Mouse (Mus musculus) liver, embryonic 13.5 days (tissue): Measurements from ENCODE around the gene Rsl24d1. TPM values are rescaled to one million over a fixed set of nuclear protein-coding genes. Genes with fewer than 3 reads are reported as not detected.
A peak's percentile ranks its signal among the peaks of the same experiment; 100 is the strongest.
"Not testable (repeated sequence)": the region's sequence is repeated elsewhere in the genome, so short reads cannot be mapped to it uniquely, and the experiment has no call there.

Experiments used
- ATAC-seq: fragments of 200-750 bp; cut with Nextera tagmentation; 2 replicates; pipeline ENCODE4 v1.8.0; 2017; ENCODE audit warnings: low read depth, mild to moderate bottlenecking, moderate number of reproducible peaks, moderate library complexity
- DNase-seq: peaks from one replicate; pipeline ENCODE4 v3.0.0; 2022
- H3K27ac ChIP-seq: fragments of 300-500 bp; sonication (generic); 2 replicates; pipeline ENCODE4 v1.5.1; 2015; ENCODE audit warnings: moderate library complexity, mild to moderate bottlenecking, inconsistent platforms
- H3K27me3 ChIP-seq: fragments of 300-500 bp; sonication (generic); 2 replicates; pipeline ENCODE4 v1.6.1; 2015; ENCODE audit warnings: mild to moderate bottlenecking, inconsistent platforms
- H3K36me3 ChIP-seq: fragments of 300-500 bp; sonication (generic); 2 replicates; pipeline ENCODE4 v1.6.1; 2015; ENCODE audit warnings: mild to moderate bottlenecking, inconsistent platforms
- H3K4me1 ChIP-seq: fragments of 300-500 bp; sonication (generic); replicated peaks from 2 replicates; pipeline ENCODE4 v1.6.1; 2015; ENCODE audit warnings: inconsistent platforms
- H3K4me2 ChIP-seq: fragments of 300-500 bp; sonication (generic); 2 replicates; pipeline ENCODE4 v1.6.1; 2015; ENCODE audit warnings: inconsistent platforms, mild to moderate bottlenecking, moderate library complexity
- H3K4me3 ChIP-seq: fragments of 300-500 bp; sonication (generic); replicated peaks from 2 replicates; pipeline ENCODE4 v1.5.1; 2015; ENCODE audit warnings: mild to moderate bottlenecking, inconsistent platforms
- H3K9ac ChIP-seq: fragments of 300-500 bp; sonication (generic); 2 replicates; pipeline ENCODE4 v1.6.1; 2015; ENCODE audit warnings: mild to moderate bottlenecking, inconsistent platforms
- H3K9me3 ChIP-seq: fragments of 300-500 bp; sonication (generic); replicated peaks from 2 replicates; pipeline ENCODE4 v1.6.1; 2016; ENCODE audit warnings: inconsistent platforms
- WGBS: fragments of 180-500 bp; shearing (Covaris S2); methylation state at CpG from one replicate; pipeline ENCODE4 v1.1.7; 2015; ENCODE audit not compliant: insufficient replicate concordance; 5-methylcytosine and 5-hydroxymethylcytosine counted together
- polyA plus RNA-seq: library from polyadenylated mRNA; unstranded; fragments of >200 nt; fragmentation: Nextera tagmentation; extraction: Ambion mirVana; gene quantifications from 2 replicates; pipeline ENCODE4 v1.2.1, GENCODE M21; 2015

Gene Rsl24d1
- polyA plus RNA-seq = 78.9 and 89.4 TPM in 2 replicates

DNA sequence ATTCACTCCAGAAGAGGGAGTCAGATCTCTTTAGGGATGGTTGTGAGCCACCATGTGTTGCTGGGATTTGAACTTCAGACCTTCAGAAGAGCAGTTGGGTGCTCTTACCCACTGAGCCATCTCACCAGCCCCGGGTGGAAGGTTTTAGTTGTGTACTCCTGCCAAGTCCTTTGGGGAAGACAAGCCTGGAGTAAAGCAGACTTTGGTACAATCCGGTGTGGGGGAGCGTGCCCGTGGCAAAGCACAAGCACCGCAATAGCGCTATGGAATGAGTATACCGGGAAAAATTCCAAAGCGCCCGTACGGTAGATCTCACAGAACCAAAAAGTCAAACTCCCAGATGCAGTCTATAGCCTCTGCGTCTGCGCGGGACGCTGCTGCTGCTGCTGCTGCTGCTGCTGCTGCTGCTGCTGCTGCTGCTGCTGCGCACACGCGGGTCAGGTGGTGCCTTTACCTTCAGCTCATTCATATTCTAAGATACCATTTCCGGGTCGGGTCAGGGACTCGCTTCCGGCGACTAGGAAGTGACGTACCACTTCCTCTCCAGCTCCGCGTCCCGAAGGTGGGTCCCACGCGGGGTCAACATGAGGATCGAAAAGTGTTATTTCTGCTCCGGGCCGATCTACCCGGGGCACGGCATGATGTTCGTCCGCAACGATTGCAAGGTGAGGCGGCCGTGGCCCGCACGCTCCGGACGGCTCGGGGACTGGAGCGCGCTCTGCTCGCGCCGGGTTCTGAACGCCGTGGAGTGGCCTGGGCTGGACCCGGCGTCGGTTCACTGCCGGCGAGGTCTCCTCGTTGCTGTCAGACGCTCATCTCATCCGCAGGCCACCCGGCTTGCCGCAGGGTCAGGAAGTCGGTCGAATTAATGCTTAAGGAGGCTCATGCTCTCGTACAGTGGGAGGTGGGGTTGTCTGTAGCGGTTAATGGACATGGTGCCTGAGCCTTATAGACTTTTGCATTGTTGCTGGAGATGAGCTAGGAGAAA lies at the start of gene Rsl24d1:
Rsl24d1 (plus strand) TSS at position 508 of the 988 bp plus-strand sequence.
- Histone ChIP-seq H3K36me3 (peaks cover 27% of the 10 kb centered on the region), H3K27ac (peak within 1 kb of the TSS; percentile 67), H3K4me2 (peak within 1 kb of the TSS; percentile 78), H3K9me3 (no peaks in the 10 kb centered on the region), H3K9ac (peak within 1 kb of the TSS; percentile 88), H3K4me3 (peak within 1 kb of the TSS; percentile 92), H3K4me1 (peaks cover 23% of the 10 kb centered on the region), H3K27me3 (no peaks in the 10 kb centered on the region)
- WGBS = under 1% methylated on average over 64 of the region's 64 CpGs
- ATAC-seq (peak; percentile 95), DNase-seq (peak; percentile 77)

GRCm38 (mm10) chr9:73063621-73064290 lies 49.5 kb upstream of the Rsl24d1 start:
- H3K9me3 ChIP-seq = no peaks in the 10 kb centered on the region
- H3K4me1 ChIP-seq = peaks cover 15% of the 10 kb centered on the region
- no peaks in the 10 kb centered on the region for H3K27me3 ChIP-seq
- ATAC-seq = no peak
- no peak for DNase-seq
- no peak overlapping the region for H3K4me3 ChIP-seq
- 66% methylated on average over 15 of the region's 15 CpGs for WGBS
- H3K9ac ChIP-seq = no peak overlapping the region
- no peak overlapping the region for H3K27ac ChIP-seq
- no peak overlapping the region for H3K4me2 ChIP-seq
- no peaks in the 10 kb centered on the region for H3K36me3 ChIP-seq

DNA sequence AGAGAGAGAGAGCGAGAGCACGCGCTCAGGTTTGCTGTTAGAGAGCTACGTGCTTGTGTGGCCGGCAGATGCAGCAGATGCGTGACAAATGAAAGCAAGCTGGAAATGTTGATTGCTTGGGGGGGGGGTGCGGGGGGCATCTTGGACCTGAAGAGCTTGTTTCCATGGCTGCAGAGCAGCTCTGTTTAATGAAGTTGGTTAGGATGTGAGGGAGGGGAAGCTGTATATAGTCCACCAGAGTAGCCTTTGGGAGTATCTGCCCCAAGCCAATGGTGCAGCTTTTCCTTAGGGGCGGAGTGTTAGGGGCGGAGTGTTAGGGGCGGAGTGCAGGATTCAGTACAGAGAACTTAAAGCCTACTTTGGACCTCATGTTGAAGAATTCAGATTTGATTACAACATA lies 46.1 kb upstream of the Rsl24d1 start:
- H3K27ac ChIP-seq = no peak overlapping the region
- H3K4me2 ChIP-seq = peak overlapping the region; percentile 49
- H3K9ac ChIP-seq = no peak overlapping the region
- ATAC-seq (peak; percentile 63; the same call in 1 of the 2 replicates), DNase-seq (no peak)
- no peaks in the 10 kb centered on the region for H3K27me3 ChIP-seq
- WGBS = 30% methylated on average over 10 of the region's 10 CpGs
- no peaks in the 10 kb centered on the region for H3K9me3 ChIP-seq
- peak overlapping the region; percentile 14; the same call in 1 of the 2 replicates for H3K4me3 ChIP-seq
- no peaks in the 10 kb centered on the region for H3K36me3 ChIP-seq
- peaks cover 32% of the 10 kb centered on the region for H3K4me1 ChIP-seq

GRCm38 (mm10) chr9:73068230-73068679 lies 45.0 kb upstream of the Rsl24d1 start:
- no peak overlapping the region for H3K4me3 ChIP-seq
- H3K27me3 ChIP-seq = no peaks in the 10 kb centered on the region
- peaks cover 34% of the 10 kb centered on the region for H3K4me1 ChIP-seq
- H3K9me3 ChIP-seq = no peaks in the 10 kb centered on the region
- H3K9ac ChIP-seq = no peak overlapping the region
- H3K36me3 ChIP-seq = no peaks in the 10 kb centered on the region
- 18% methylated on average over 6 of the region's 6 CpGs for WGBS
- no peak for DNase-seq
- H3K27ac ChIP-seq = peak overlapping the region; percentile 31
- ATAC-seq = peak; percentile 40
- no peak overlapping the region for H3K4me2 ChIP-seq

- ATAC-seq (peak; percentile 19; the same call in 1 of the 2 replicates), DNase-seq (no peak)
- Histone ChIP-seq H3K27me3 (no peaks in the 10 kb centered on the region), H3K27ac (peak overlapping the region; percentile 43; the same call in 1 of the 2 replicates), H3K9me3 (no peaks in the 10 kb centered on the region), H3K4me2 (no peak overlapping the region), H3K4me1 (peaks cover 34% of the 10 kb centered on the region), H3K9ac (no peak overlapping the region), H3K4me3 (no peak overlapping the region), H3K36me3 (no peaks in the 10 kb centered on the region)
- WGBS = 28% methylated on average over 6 of the region's 6 CpGs
Measured at GRCm38 (mm10) chr9:73068688-73069087, 44.5 kb upstream of the Rsl24d1 start.

- DNase-seq = no peak
- 29% methylated on average over 10 of the region's 10 CpGs for WGBS
- Histone ChIP-seq H3K9me3 (no peaks in the 10 kb centered on the region), H3K27me3 (no peaks in the 10 kb centered on the region), H3K4me2 (no peak overlapping the region), H3K9ac (no peak overlapping the region), H3K36me3 (no peaks in the 10 kb centered on the region), H3K4me1 (peaks cover 34% of the 10 kb centered on the region), H3K4me3 (no peak overlapping the region), H3K27ac (peak overlapping the region; percentile 43)
- no peak for ATAC-seq
Measured at GRCm38 (mm10) chr9:73070971-73071659, 42.1 kb upstream of the Rsl24d1 start.

DNA sequence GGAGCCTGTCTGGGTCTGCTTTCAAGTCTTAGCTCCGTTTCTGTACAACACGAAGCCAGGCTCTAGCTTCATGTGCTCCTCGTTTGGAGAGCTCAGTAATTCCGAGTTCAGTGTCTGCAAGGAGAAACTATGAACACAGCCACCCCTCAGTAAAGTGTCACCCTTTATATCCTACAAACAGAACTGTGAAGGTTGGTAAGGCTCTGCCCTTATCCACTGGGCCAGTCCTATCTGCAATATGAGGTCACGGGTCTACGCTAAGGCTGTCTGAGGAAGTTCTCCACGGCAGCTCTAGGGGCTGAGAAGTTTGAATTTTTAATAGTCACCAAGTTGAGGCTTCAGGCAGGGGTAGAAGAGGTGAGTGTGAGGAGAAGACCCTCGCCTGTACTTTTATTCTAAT lies 40.8 kb upstream of the Rsl24d1 start:
- ATAC-seq (no peak), DNase-seq (no peak)
- Histone ChIP-seq H3K4me1 (peaks cover 29% of the 10 kb centered on the region), H3K27me3 (no peaks in the 10 kb centered on the region), H3K4me2 (no peak overlapping the region), H3K9ac (no peak overlapping the region), H3K36me3 (no peaks in the 10 kb centered on the region), H3K9me3 (no peaks in the 10 kb centered on the region), H3K4me3 (no peak overlapping the region), H3K27ac (no peak overlapping the region)
- 33% methylated on average over 8 of the region's 8 CpGs for WGBS

DNA sequence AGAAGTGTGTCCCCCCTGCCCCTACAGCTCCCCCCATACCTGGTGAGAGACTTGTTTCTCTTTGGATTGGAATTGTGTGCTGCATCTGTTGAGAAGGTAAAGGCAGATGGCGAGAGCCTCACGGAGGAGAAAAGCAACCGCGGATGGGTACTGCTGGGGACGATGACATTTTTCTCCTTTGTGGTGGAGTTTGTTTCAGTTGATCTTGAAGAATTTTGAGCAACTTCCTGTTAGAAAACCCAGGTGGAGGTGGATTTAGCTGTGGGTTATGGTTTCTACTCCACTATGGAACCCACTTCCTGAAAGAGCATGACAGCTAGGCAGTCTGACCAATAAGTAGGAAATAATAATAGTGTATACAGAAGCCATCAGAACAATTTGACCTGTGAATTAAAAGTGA lies 40.1 kb upstream of the Rsl24d1 start:
- no peak for ATAC-seq
- no peak overlapping the region for H3K4me3 ChIP-seq
- H3K4me2 ChIP-seq = no peak overlapping the region
- peaks cover 21% of the 10 kb centered on the region for H3K4me1 ChIP-seq
- H3K9ac ChIP-seq = no peak overlapping the region
- no peaks in the 10 kb centered on the region for H3K36me3 ChIP-seq
- DNase-seq = no peak
- H3K27ac ChIP-seq = no peak overlapping the region; the same call in 1 of the 2 replicates
- H3K27me3 ChIP-seq = no peaks in the 10 kb centered on the region
- H3K9me3 ChIP-seq = no peaks in the 10 kb centered on the region
- 35% methylated on average over 5 of the region's 5 CpGs for WGBS

DNA sequence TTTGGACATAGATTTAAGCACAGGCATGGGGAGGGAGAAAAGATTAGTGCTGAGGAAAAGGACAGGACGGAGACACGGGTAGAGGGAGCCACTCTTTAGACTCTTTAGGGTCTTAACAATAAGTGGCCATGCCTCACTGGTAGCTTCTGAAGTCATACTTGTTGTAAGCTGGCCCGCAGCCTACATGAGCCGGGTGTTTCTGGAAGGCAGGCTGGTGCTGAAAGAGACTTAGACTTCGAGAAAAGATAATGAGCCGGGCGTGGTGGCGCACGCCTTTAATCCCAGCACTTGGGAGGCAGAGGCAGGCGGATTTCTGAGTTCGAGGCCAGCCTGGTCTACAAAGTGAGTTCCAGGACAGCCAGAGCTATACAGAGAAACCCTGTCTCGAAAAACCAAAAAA lies 33.9 kb upstream of the Rsl24d1 start:
- H3K27ac ChIP-seq, ATAC-seq, H3K36me3 ChIP-seq, H3K9ac ChIP-seq, H3K4me3 ChIP-seq, DNase-seq, H3K27me3 ChIP-seq, H3K9me3 ChIP-seq, H3K4me1 ChIP-seq, H3K4me2 ChIP-seq: not testable (repeated sequence)
- WGBS = 69% methylated on average over 11 of the region's 12 CpGs

DNA sequence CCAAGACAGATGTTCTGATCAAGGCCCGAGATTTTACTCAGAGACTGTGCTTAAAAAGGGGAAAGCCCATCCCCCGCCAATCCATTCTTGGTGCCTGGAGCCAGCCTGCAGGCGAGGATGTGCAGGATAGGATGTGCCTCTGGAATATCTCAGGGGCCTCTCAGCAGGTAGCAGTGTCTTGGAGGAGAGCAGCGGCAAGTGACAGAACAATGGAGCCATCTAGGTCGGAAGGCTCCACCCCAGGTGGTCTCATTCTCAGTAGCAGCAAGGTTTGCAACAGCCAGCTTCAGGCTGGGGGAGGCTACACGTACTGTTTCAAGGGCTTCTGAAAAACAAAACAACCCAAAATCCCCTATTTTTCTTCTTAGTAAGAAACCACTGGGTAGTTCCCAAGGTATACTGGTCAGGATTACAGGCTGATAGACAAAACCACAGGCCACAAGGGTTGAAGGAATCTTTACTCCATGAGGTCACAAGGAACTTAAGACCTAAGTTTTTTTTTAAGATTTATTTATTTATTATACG lies 33.4 kb upstream of the Rsl24d1 start:
- H3K27me3 ChIP-seq = no peaks in the 10 kb centered on the region
- H3K9me3 ChIP-seq = no peaks in the 10 kb centered on the region
- no peak overlapping the region for H3K4me3 ChIP-seq
- H3K27ac ChIP-seq = no peak overlapping the region
- no peaks in the 10 kb centered on the region for H3K4me1 ChIP-seq
- ATAC-seq (no peak), DNase-seq (no peak)
- H3K4me2 ChIP-seq = no peak overlapping the region
- H3K36me3 ChIP-seq = no peaks in the 10 kb centered on the region
- WGBS = 57% methylated on average over 7 of the region's 7 CpGs
- H3K9ac ChIP-seq = no peak overlapping the region
